Mouse (Mus musculus) heart, postnatal 14 days (tissue): ENCODE results near the gene Snapin. TPM values are rescaled to one million over a fixed set of nuclear protein-coding genes. Genes with fewer than 3 reads are reported as not detected.
A peak's percentile ranks its signal among the peaks of the same experiment; 100 is the strongest.

ENCODE experiments used
- DNase-seq, 2 experiments: peaks; one replicate each; pipeline ENCODE4 v3.0.0; 2021 to 2022
- intact Hi-C: fragments of 180-260 bp; cut with DNase I; formaldehyde crosslinking; loops from one replicate; pipeline ENCODE4 v1.15.1; 2025
- long read RNA-seq, 2 experiments: library from polyadenylated mRNA; stranded (forward); transcript quantifications; one replicate each; pipeline ENCODE4 v2.0.0; 2021
- total RNA-seq, 2 experiments: library from RNA; stranded (reverse); gene quantifications; 2 replicates each; pipeline ENCODE4 v1.2.3; 2021

Snapin gene
- total RNA-seq, result 10 to 100 TPM; 51.3 to 52.6 TPM
- long read RNA-seq, experiment 1, transcript Snapin-201 (3 exons, 958 nt), result minor isoform, 15 of 157 reads
- long read RNA-seq, experiment 1, transcript Snapin-203 (4 exons, 1,928 nt), result major isoform, 128 of 157 reads
- long read RNA-seq, experiment 1, partial matches to known transcripts, result 0 of 157 reads
- long read RNA-seq, experiment 1, other reads (novel, unspliced or antisense), result 7 of 157 reads
- long read RNA-seq, experiment 2, transcript Snapin-204 (4 exons, 1,575 nt), result minor isoform, 7 of 139 reads
- long read RNA-seq, experiment 2, transcript Snapin-205 (3 exons, 1,505 nt), result minor isoform, 5 of 139 reads
- long read RNA-seq, experiment 2, transcript Snapin-202 (2 exons, 1,843 nt), result minor isoform, 5 of 139 reads
- long read RNA-seq, experiment 2, transcript Snapin-203 (4 exons, 1,928 nt), result major isoform, 115 of 139 reads
- long read RNA-seq, experiment 2, partial matches to known transcripts, result 0 of 139 reads
- long read RNA-seq, experiment 2, other reads (novel, unspliced or antisense), result 3 of 139 reads

DNA sequence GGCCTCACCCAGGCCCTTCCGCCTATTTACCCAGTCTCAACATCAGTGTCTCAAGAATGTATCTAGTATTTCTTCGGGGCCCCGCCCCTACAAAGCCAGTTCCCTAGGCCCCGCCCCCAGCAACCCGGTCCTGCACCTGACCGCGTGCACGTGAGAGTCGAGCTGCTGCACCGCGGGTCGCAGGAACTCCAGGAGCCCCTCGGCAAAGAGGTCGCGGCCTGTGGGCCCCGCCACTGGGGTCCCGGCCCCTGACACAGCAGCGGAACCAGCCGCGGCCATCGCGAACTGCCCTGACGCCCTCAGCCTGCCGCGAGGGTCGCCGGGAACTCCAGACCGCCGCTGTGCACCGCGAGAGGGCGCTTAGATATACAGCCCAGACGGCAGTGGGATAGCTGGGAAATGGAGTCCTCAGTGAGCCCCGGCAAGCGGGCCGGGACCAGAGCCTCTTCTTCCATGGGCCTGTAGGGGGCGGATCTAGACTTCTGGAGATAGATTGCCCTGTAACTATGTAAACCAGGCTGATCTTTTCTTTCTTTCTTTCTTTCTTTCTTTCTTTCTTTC lies at the start of gene Snapin:
TSS of gene Snapin (minus strand) at position 338 of the 561 bp plus-strand sequence.
- peak; percentile 95 to 97 for DNase-seq
- intact Hi-C loops, result loop anchor here (2.0 to 5.0 kb wide), 2 partner anchors 124 to 217 kb away; no protein-coding TSS in a partner anchor

DNA sequence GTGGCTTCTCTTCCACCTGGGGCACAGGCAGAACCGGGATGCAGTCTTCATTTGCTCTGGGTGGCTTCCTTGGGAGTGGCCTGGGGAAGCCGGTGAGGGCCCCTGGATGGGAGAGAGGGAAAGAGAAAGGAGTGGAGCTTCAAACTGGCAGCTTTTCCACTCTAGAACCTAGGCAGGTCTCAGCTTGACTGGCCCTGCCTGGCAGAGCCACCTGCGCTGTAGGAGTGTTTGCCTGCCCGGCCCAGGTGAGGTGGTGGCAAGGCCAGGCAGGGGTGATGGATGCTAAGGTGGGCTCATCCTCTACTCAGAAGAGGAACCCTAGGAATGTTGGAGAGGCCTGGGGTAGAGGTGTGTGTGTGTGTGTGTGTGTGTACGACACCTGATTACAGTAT lies 47.1 kb upstream of the Snapin start:
- no peak for DNase-seq
- intact Hi-C loops, result no loop called here

GRCm38 (mm10) chr3:90537141-90537904 lies 46.5 kb upstream of the Snapin start, which contains the start of gene S100a16:
Gene S100a16 (plus strand): TSS chr3:90537254.
- intact Hi-C loops, result no loop called here
- DNase-seq, result peak; percentile 79 to 84

DNA sequence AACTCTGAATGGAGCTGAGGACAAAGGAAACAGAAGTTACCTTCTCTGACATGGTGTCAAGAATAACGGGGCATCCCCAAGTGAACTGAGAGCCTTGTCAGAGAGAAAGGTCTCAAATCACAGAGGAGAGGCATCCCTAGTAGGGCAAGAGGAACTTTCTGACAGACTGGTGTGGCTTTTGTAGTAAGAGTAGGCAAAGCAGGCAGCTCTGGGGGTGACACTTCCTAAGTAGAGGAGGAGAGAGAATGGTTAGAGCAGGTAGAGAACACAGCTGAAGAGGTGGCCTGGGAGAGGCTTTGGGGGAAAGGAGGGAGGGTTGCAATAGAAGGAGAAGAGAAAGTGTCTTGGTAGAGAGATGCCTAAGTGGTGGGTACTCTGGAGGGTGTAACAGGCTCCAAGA lies 44.6 kb upstream of the Snapin start:
- intact Hi-C loops, result no loop called here
- no peak for DNase-seq

GRCm38 (mm10) chr3:90531713-90532112 lies 40.9 kb upstream of the Snapin start:
- DNase-seq, result no peak
- intact Hi-C loops, result no loop called here

DNA sequence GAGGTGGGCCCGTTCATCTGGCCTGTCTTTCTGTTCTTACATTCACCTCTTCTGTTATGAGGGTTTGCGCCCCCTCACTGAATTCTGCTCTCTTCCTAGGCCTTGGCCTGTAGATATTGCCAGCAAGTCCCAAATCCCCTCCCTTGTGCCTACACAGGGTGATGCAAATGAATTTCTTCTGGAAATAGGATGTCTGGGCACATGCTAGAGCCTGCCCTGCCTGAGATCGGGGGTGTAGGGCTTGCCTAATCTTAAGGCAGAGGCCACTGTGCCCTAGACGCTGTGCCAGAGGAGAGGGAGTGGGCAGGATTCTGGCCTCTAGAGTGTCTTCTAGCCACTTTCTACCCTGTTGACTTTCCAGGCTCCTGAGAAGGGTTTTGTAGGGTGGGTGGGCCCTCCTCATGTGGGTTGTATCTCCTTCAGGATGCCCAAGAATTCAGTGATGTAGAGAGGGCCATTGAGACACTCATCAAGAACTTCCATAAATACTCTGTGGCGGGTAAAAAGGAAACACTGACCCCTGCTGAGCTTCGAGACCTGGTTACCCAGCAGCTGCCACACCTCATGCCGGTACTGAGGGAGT lies 36.5 kb upstream of the Snapin start:
- DNase-seq, result no peak
- intact Hi-C loops, result loop anchor here (10.0 kb wide), 1 partner anchor 177 kb away; no protein-coding TSS in a partner anchor

DNA sequence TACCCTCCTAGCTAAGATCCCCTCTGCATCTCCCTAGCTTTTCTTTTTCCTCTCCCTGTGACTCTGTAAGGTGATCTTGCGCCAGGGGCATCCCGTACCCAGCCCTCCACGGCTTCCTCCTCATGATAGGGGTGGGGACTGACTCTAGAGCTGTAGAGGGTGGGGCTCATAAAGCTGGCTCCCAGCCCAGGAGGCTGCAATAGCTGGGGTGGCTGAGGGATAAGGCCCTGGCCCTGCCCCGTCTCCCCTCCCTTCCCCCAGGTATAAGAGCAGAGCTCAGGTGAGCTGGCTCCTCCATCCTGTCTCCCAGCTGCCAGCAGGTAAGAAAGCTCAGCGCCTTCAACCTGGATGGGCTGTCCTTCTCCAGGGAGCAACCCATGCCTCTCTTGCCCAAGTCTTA lies 35.7 kb upstream of the Snapin start, which contains the start of gene S100a14:
TSS of gene S100a14 (plus strand) at position 277 of the 400 bp plus-strand sequence.
- DNase-seq, result no peak
- intact Hi-C loops, result loop anchor here (10.0 kb wide), 1 partner anchor 178 kb away; no protein-coding TSS in a partner anchor

GRCm38 (mm10) chr3:90526076-90526475 lies 35.2 kb upstream of the Snapin start:
- intact Hi-C loops, result loop anchor here (10.0 kb wide), 1 partner anchor 179 kb away; no protein-coding TSS in a partner anchor
- no peak for DNase-seq

DNA sequence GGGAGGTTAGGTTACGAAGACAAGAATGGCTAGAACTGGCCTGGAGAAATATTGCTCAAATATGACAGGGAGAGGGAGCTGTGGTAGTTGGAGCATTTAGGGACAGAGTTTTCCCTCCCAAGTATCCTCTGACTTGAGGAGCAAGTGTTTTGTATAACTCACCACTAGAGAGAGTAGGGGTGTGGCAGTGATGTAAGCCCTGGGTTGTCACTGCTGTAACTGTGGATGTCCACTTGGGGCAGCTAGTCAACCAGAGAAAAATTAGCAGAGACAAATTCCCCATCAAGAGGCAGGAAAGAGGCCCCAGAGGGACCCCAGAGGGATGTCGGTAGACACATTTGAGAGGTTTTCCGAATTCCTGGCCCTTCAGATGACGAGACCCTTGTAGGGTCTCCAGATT lies 34.6 kb upstream of the Snapin start:
- intact Hi-C loops, result loop anchor here (1.0 to 10.0 kb wide), 3 partner anchors 59 to 179 kb away; no protein-coding TSS in a partner anchor
- peak; percentile 35 to 65 for DNase-seq

DNA sequence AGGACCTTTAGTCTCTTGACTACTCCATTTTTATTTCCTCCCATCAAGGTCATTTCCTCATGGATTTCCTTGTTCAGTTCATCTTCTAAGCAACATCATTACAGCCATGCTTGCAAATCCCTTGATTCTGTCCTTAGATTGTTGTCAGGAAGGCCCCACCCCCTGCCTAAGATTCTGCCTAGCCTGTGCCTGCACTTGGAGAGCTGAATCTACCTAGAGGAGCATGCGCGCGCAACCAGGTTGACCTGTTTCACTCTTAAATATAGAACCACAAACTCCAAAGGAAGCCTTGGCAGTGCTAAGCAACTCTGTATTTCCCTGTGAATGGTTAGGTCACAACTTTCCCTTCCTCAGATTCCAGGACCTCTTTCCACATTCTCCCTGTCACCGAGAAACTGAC lies 26.9 kb upstream of the Snapin start:
- intact Hi-C loops, result no loop called here
- DNase-seq, result no peak

GRCm38 (mm10) chr3:90515789-90516188 lies 25.0 kb upstream of the Snapin start:
- intact Hi-C loops, result no loop called here

GRCm38 (mm10) chr3:90515242-90515641 lies 24.4 kb upstream of the Snapin start:
- peak; percentile 54 to 63 for DNase-seq
- intact Hi-C loops, result no loop called here

More at GRCm38 (mm10) chr3:90515789-90516188, 25.0 kb upstream of the Snapin start:
- no peak for DNase-seq

DNA sequence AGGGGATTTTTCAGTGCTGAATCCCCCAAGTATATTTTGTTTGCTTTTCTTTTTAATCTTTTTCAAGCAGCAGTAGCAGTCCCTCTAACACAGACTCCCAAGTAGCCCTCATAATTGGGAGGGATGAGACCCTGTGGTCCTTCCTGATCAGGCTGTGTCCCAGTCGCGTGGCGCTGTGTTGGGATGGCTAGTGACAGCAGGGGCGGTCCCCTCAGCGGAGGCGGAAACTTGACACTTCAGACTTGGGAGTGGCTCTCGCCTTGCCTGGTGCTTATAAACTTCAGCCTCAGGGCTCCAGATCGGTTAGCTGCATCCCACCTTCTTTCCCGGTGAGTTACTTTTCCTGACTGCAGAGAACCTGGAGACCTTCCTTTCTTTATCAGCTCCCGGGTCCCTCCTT lies 23.9 kb upstream of the Snapin start:
- intact Hi-C loops, result no loop called here
- peak; percentile 78 to 79 for DNase-seq

DNA sequence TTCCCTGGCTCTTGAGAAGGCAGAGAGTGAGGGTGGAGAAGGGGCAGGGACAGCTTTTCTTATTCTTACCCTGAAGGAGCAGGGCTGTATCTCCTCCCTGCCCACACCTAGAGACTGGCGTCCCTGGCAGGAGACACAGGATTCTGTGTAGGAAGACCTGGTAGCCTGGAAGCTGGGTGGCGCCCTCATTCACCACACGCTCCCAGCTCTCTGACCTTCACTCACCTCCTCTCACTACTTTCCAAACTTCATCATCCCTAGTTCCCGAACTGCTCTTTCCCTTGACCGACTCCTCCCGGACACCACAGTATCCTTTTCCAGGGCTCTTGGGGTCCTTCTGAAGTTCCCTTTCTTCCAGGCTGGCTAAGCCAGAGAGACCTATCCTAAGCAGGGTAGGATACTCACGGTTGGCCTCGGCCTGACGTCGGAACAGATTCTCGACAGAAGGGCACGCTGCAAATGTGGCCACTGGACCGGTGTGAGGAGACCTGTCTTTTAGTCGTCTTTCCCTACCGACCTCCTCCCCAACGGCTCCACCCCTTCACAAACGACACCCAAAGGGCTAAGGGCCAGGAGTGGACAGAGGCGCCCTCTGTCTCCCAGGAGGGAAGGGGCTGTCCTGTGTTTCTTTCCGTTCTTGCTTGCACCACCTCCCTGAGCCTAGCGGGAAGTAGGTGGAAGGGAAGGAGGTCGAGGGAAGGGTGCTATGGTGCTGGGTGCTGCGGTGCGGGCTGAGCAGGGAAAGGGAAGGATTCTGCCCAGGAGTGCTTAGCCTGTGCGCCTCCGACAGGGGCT lies 23.2 kb upstream of the Snapin start, which contains the start of the genes S100a1 and S100a13:
TSS of gene S100a1 (minus strand) at position 597 of the 795 bp plus-strand sequence.
TSS of gene S100a13 (plus strand) at position 640 of the 795 bp plus-strand sequence.
- DNase-seq, result peak; percentile 75 to 80
- intact Hi-C loops, result no loop called here

- intact Hi-C loops, result no loop called here
- DNase-seq, result no peak
These were observed 22.3 kb upstream of the Snapin start for GRCm38 (mm10) chr3:90512948-90513642.

- intact Hi-C loops, result no loop called here
- DNase-seq, result no peak
These were observed 21.4 kb upstream of the Snapin start for GRCm38 (mm10) chr3:90512276-90512675.

DNA sequence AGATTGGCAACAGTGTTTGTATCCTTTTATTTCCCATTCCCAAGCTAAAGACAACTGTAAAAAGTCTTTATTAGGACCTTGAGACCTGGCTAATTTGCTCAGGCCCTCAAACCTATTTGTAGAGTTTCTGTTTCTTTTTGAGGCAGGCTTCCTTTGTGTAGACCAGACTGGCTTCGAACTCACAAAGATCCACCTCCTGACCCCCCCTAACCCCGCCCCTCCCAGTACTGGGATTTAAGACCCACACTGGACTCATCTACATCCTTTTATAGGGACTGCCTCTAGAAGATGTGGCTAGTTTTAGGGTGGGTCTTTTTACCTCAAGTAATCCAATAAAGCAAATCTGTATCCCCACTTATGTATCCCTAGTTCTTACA lies 18.9 kb upstream of the Snapin start:
- intact Hi-C loops, result no loop called here
- DNase-seq, result no peak

- intact Hi-C loops, result no loop called here
- DNase-seq, result peak; percentile 99 to 100
These were observed 18.3 kb upstream of the Snapin start, which contains the start of gene Chtop for GRCm38 (mm10) chr3:90508950-90509746. Gene Chtop (minus strand): TSS chr3:90509498.
